Mouse (Mus musculus) stomach, embryonic 16.5 days (tissue): Measurements from ENCODE around the gene Fars2. TPM values are rescaled to one million over a fixed set of nuclear protein-coding genes. Genes with fewer than 3 reads are reported as not detected.
A peak's percentile ranks its signal among the peaks of the same experiment; 100 is the strongest.

Source experiments
- ATAC-seq: fragments of 200-750 bp; cut with Nextera tagmentation; 2 replicates; pipeline ENCODE4 v1.8.0; 2017; ENCODE audit warnings: moderate number of reproducible peaks, moderate TSS enrichment; ENCODE audit not compliant: insufficient read depth, low FRiP score
- H3K27ac ChIP-seq: fragments of 300-500 bp; sonication (generic); 2 replicates; pipeline ENCODE4 v1.5.1; 2014; ENCODE audit warnings: low read length
- H3K27me3 ChIP-seq: fragments of 300-500 bp; sonication (generic); 2 replicates; pipeline ENCODE4 v1.6.1; 2014; ENCODE audit warnings: low read length, control low read depth, mixed read lengths; ENCODE audit not compliant: control insufficient read depth, insufficient read depth
- H3K36me3 ChIP-seq: fragments of 300-500 bp; sonication (generic); 2 replicates; pipeline ENCODE4 v1.6.1; 2014; ENCODE audit warnings: low read length; ENCODE audit not compliant: control insufficient read depth, insufficient read depth
- H3K4me1 ChIP-seq: fragments of 300-500 bp; sonication (generic); 2 replicates; pipeline ENCODE4 v1.6.1; 2014; ENCODE audit warnings: low read length, control low read depth, mixed read lengths; ENCODE audit not compliant: control insufficient read depth, insufficient read depth
- H3K4me2 ChIP-seq: fragments of 300-500 bp; sonication (generic); 2 replicates; pipeline ENCODE4 v1.6.1; 2014; ENCODE audit warnings: low read depth, low read length, mixed read lengths
- H3K4me3 ChIP-seq: fragments of 300-500 bp; sonication (generic); replicated peaks from 2 replicates; pipeline ENCODE4 v1.5.1; 2014; ENCODE audit warnings: mild to moderate bottlenecking, low read length
- H3K9ac ChIP-seq: fragments of 300-500 bp; sonication (generic); 2 replicates; pipeline ENCODE4 v1.6.1; 2014; ENCODE audit warnings: low read length
- H3K9me3 ChIP-seq: fragments of 300-500 bp; sonication (generic); replicated peaks from 2 replicates; pipeline ENCODE4 v1.6.1; 2016; ENCODE audit warnings: low read length, control low read depth; ENCODE audit not compliant: control insufficient read depth
- WGBS: fragments of 180-500 bp; shearing (Covaris S2); extraction: QIAGEN DNeasy Blood & Tissue Kit; methylation state at CpG from one replicate; pipeline ENCODE4 v1.1.7; 2014; 5-methylcytosine and 5-hydroxymethylcytosine counted together
- polyA plus RNA-seq: library from polyadenylated mRNA; unstranded; fragments of >200 nt; fragmentation: Nextera tagmentation; extraction: Ambion mirVana; gene quantifications from 2 replicates; pipeline ENCODE4 v1.2.1, GENCODE M21; 2015

Gene Fars2
- polyA plus RNA-seq, 1 experiment from 2014 or later, result 34.6 TPM

- Histone ChIP-seq H3K4me1 (no peaks in the 10 kb centered on the region), H3K9ac (no peak overlapping the region), H3K4me2 (no peak overlapping the region), H3K9me3 (no peaks in the 10 kb centered on the region), H3K36me3 (no peaks in the 10 kb centered on the region), H3K27me3 (no peaks in the 10 kb centered on the region), H3K27ac (no peak overlapping the region), H3K4me3 (no peak overlapping the region)
- ATAC-seq, result no peak
- 45% methylated on average over 5 of the region's 5 CpGs for WGBS
These were observed 20.4 kb upstream of the Fars2 start for GRCm38 (mm10) chr13:36096684-36097383.

GRCm38 (mm10) chr13:36105591-36105990 lies 11.6 kb upstream of the Fars2 start:
- Histone ChIP-seq H3K4me1 (no peaks in the 10 kb centered on the region), H3K9me3 (no peaks in the 10 kb centered on the region), H3K4me2 (no peak overlapping the region), H3K27ac (no peak overlapping the region), H3K4me3 (no peak overlapping the region), H3K9ac (no peak overlapping the region), H3K27me3 (no peaks in the 10 kb centered on the region), H3K36me3 (no peaks in the 10 kb centered on the region)
- no peak for ATAC-seq
- WGBS, result 70% methylated on average over 6 of the region's 6 CpGs

- no peak for ATAC-seq
- 92% methylated on average over 4 of the region's 4 CpGs for WGBS
- Histone ChIP-seq H3K36me3 (no peaks in the 10 kb centered on the region), H3K27ac (no peak overlapping the region), H3K9ac (no peak overlapping the region), H3K4me1 (no peaks in the 10 kb centered on the region), H3K4me2 (no peak overlapping the region), H3K4me3 (no peak overlapping the region), H3K27me3 (no peaks in the 10 kb centered on the region), H3K9me3 (no peaks in the 10 kb centered on the region)
These were observed 8.7 kb upstream of the Fars2 start for GRCm38 (mm10) chr13:36108528-36108927.

GRCm38 (mm10) chr13:36111331-36111730 lies 5.9 kb upstream of the Fars2 start:
- no peak for ATAC-seq
- WGBS, result 93% methylated on average over 2 of the region's 2 CpGs

GRCm38 (mm10) chr13:36113181-36113580 lies 4.0 kb upstream of the Fars2 start:
- WGBS, result 82% methylated on average over 5 of the region's 5 CpGs
- no peaks in the 10 kb centered on the region for H3K27me3 ChIP-seq
- H3K4me2 ChIP-seq, result no peak overlapping the region
- H3K4me1 ChIP-seq, result peaks cover 3% of the 10 kb centered on the region; the same call in 1 of the 2 replicates
- no peaks in the 10 kb centered on the region for H3K36me3 ChIP-seq
- no peak for ATAC-seq
- no peaks in the 10 kb centered on the region for H3K9me3 ChIP-seq
- no peak overlapping the region for H3K9ac ChIP-seq
- no peak overlapping the region for H3K27ac ChIP-seq
- no peak overlapping the region for H3K4me3 ChIP-seq

More at GRCm38 (mm10) chr13:36111331-36111730, 5.9 kb upstream of the Fars2 start:
- no peaks in the 10 kb centered on the region for H3K36me3 ChIP-seq
- H3K9ac ChIP-seq, result no peak overlapping the region
- H3K4me1 ChIP-seq, result no peaks in the 10 kb centered on the region
- no peak overlapping the region for H3K4me2 ChIP-seq
- no peak overlapping the region for H3K27ac ChIP-seq
- H3K9me3 ChIP-seq, result no peaks in the 10 kb centered on the region
- no peaks in the 10 kb centered on the region for H3K27me3 ChIP-seq
- H3K4me3 ChIP-seq, result no peak overlapping the region

GRCm38 (mm10) chr13:36116520-36117142 lies 581 bp upstream of the Fars2 start:
- H3K9me3 ChIP-seq, result no peaks in the 10 kb centered on the region
- no peaks in the 10 kb centered on the region for H3K36me3 ChIP-seq
- peak overlapping the region; percentile 97; the same call in 1 of the 2 replicates for H3K27ac ChIP-seq
- ATAC-seq, result peak; percentile 15; the same call in 1 of the 2 replicates
- 6% methylated on average over 21 of the region's 21 CpGs for WGBS
- peaks cover 3% of the 10 kb centered on the region; the same call in 1 of the 2 replicates for H3K4me1 ChIP-seq
- peak overlapping the region; percentile 88 for H3K4me3 ChIP-seq
- H3K27me3 ChIP-seq, result no peaks in the 10 kb centered on the region
- peak overlapping the region; percentile 84 for H3K9ac ChIP-seq
- H3K4me2 ChIP-seq, result peak overlapping the region; percentile 62

- no peak overlapping the region for H3K4me2 ChIP-seq
- H3K27ac ChIP-seq, result no peak overlapping the region
- no peaks in the 10 kb centered on the region for H3K27me3 ChIP-seq
- ATAC-seq, result no peak
- H3K9ac ChIP-seq, result no peak overlapping the region
- H3K36me3 ChIP-seq, result no peaks in the 10 kb centered on the region
- no peak overlapping the region for H3K4me3 ChIP-seq
- H3K4me1 ChIP-seq, result peaks cover 3% of the 10 kb centered on the region; the same call in 1 of the 2 replicates
- no peaks in the 10 kb centered on the region for H3K9me3 ChIP-seq
- WGBS, result 82% methylated on average over 4 of the region's 4 CpGs
These were observed 2.5 kb downstream of the Fars2 start for GRCm38 (mm10) chr13:36119684-36120083.

- Histone ChIP-seq H3K9me3 (no peaks in the 10 kb centered on the region), H3K27ac (no peak overlapping the region), H3K4me2 (no peak overlapping the region), H3K36me3 (no peaks in the 10 kb centered on the region), H3K9ac (no peak overlapping the region), H3K4me1 (peaks cover 3% of the 10 kb centered on the region; the same call in 1 of the 2 replicates), H3K4me3 (no peak overlapping the region), H3K27me3 (no peaks in the 10 kb centered on the region)
- ATAC-seq, result no peak
These were observed 3.4 kb downstream of the Fars2 start for GRCm38 (mm10) chr13:36120606-36121005.

- no peak overlapping the region for H3K4me2 ChIP-seq
- no peak overlapping the region for H3K27ac ChIP-seq
- no peaks in the 10 kb centered on the region; the same call in 1 of the 2 replicates for H3K4me1 ChIP-seq
- no peaks in the 10 kb centered on the region for H3K36me3 ChIP-seq
- WGBS, result 94% methylated on average over 2 of the region's 2 CpGs
- H3K9ac ChIP-seq, result no peak overlapping the region
- no peak for ATAC-seq
- no peak overlapping the region for H3K4me3 ChIP-seq
- H3K9me3 ChIP-seq, result no peaks in the 10 kb centered on the region
- no peaks in the 10 kb centered on the region for H3K27me3 ChIP-seq
These were observed 12.3 kb downstream of the Fars2 start for GRCm38 (mm10) chr13:36129360-36130054.
